Mouse (Mus musculus) hindbrain, embryonic 14.5 days (tissue): ENCODE data around the gene Epn3. TPM values are rescaled to one million over a fixed set of nuclear protein-coding genes. Genes with fewer than 3 reads are reported as not detected.

Source experiments
- ATAC-seq: fragments of 200-750 bp; cut with Nextera tagmentation; 2 replicates; pipeline ENCODE4 v1.8.0; 2017; ENCODE audit warnings: moderate number of reproducible peaks, mild to moderate bottlenecking, moderate TSS enrichment, moderate library complexity; ENCODE audit not compliant: low FRiP score
- DNase-seq: peaks from one replicate; pipeline ENCODE4 v3.0.0-alpha.2; 2015; ENCODE audit warnings: low spot score
- H3K27ac ChIP-seq: fragments of 300-500 bp; sonication (generic); 2 replicates; pipeline ENCODE4 v1.5.1; 2014; ENCODE audit warnings: mild to moderate bottlenecking, moderate library complexity
- H3K27me3 ChIP-seq: fragments of 300-500 bp; sonication (generic); 2 replicates; pipeline ENCODE4 v1.6.1; 2014; ENCODE audit warnings: mild to moderate bottlenecking, low read length, mixed read lengths; ENCODE audit not compliant: control insufficient read depth, insufficient read depth
- H3K36me3 ChIP-seq: fragments of 300-500 bp; sonication (generic); replicated peaks from 2 replicates; pipeline ENCODE4 v1.6.1; 2014; ENCODE audit not compliant: control insufficient read depth, insufficient read depth
- H3K4me1 ChIP-seq: fragments of 300-500 bp; sonication (generic); replicated peaks from 2 replicates; pipeline ENCODE4 v1.6.1; 2014; ENCODE audit warnings: antibody characterized with exemption, low read length, mixed read lengths; ENCODE audit not compliant: control insufficient read depth, insufficient read depth
- H3K4me2 ChIP-seq: fragments of 300-500 bp; sonication (generic); replicated peaks from 2 replicates; pipeline ENCODE4 v1.6.1; 2014; ENCODE audit warnings: mild to moderate bottlenecking, moderate library complexity
- H3K4me3 ChIP-seq: fragments of 300-500 bp; sonication (generic); replicated peaks from 2 replicates; pipeline ENCODE4 v1.5.1; 2014; ENCODE audit warnings: mild to moderate bottlenecking, low read length
- H3K9ac ChIP-seq: fragments of 300-500 bp; sonication (generic); 2 replicates; pipeline ENCODE4 v1.6.1; 2014
- H3K9me3 ChIP-seq: fragments of 300-500 bp; sonication (generic); 2 replicates; pipeline ENCODE4 v1.6.1; 2016; ENCODE audit warnings: low read length; ENCODE audit not compliant: control insufficient read depth
- WGBS: fragments of 180-500 bp; shearing (Covaris S2); extraction: QIAGEN DNeasy Blood & Tissue Kit; methylation state at CpG from one replicate; pipeline ENCODE4 v1.1.7; 2014; 5-methylcytosine and 5-hydroxymethylcytosine counted together
- polyA plus RNA-seq: library from polyadenylated mRNA; unstranded; fragments of >200 nt; fragmentation: Nextera tagmentation; extraction: Ambion mirVana; gene quantifications from 2 replicates; pipeline ENCODE4 v1.2.1, GENCODE M21; 2014

The Epn3 gene
- polyA plus RNA-seq, 1 experiment from 2014 or later: 2.0 TPM

DNA sequence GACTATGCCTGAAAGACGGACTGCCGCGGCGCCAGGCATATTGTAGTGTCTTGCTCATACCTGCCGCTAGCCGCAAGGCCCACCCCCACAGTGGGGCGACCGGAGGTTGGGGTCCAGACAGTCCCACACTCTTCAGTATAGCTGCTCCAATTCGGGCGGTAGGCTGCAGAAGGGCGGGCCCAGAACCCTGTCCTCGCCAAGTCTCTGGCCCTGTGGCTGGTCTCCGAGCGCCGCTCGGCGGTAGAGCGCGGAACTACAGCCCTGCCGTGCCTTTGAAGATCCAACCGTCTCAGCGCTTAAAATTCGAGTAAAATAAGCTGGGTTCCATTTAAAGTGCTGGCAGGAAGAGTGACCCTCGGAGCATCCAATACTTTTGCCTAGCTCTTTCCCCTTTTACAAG, 13.8 kb downstream of the Epn3 start, which contains the start of gene Spata20:
TSS of gene Spata20 (minus strand) at position 179 of the 400 bp plus-strand sequence.
- 0 out of 2 replicates have a peak within 1 kb of the TSS, but pooled peaks have one; percentile 44 for H3K9ac ChIP-seq
- 4% methylated on average over 24 of the region's 24 CpGs for WGBS
- peak; percentile 91 for DNase-seq

DNA sequence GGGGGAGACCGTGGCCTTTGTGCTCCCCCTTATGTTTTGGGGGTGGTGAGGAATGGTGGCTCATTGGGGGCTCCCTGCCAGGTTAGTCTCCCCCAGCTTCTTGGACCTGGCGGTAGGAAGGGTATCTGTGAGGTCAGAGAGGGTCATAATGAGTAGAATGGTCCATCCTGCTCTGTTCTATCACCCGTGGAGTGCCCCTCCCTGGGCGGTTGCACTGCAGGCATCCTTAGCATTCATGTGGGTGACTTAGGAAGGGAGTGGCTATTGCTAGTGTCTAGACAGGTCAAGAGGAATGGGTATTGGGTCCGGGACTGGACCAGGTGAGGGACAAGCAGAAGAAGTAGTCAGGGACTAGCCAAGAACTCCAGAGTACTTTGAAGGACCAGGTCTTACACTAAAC, 14.6 kb downstream of the Epn3 start:
- H3K9ac ChIP-seq: no peak overlapping the region
- no peak overlapping the region for H3K4me3 ChIP-seq
- H3K4me2 ChIP-seq: no peak overlapping the region
- no peak overlapping the region for H3K27ac ChIP-seq
- H3K36me3 ChIP-seq: no peaks in the 10 kb centered on the region
- DNase-seq (no peak), ATAC-seq (no peak)
- WGBS: 77% methylated on average over 5 of the region's 5 CpGs
- peaks cover 16% of the 10 kb centered on the region for H3K27me3 ChIP-seq
- no peaks in the 10 kb centered on the region for H3K9me3 ChIP-seq
- no peaks in the 10 kb centered on the region for H3K4me1 ChIP-seq

More for the DNA sequence above, 13.8 kb downstream of the Epn3 start, which contains the start of gene Spata20:
- peak; percentile 73; the same call in 1 of the 2 replicates for ATAC-seq
- no peaks in the 10 kb centered on the region for H3K9me3 ChIP-seq
- H3K4me2 ChIP-seq: peak within 1 kb of the TSS; percentile 44
- H3K27me3 ChIP-seq: peaks cover 19% of the 10 kb centered on the region
- no peaks in the 10 kb centered on the region for H3K36me3 ChIP-seq
- H3K4me1 ChIP-seq: peaks cover 2% of the 10 kb centered on the region; the same call in 1 of the 2 replicates
- no peak within 1 kb of the TSS for H3K4me3 ChIP-seq
- H3K27ac ChIP-seq: no peak within 1 kb of the TSS

DNA sequence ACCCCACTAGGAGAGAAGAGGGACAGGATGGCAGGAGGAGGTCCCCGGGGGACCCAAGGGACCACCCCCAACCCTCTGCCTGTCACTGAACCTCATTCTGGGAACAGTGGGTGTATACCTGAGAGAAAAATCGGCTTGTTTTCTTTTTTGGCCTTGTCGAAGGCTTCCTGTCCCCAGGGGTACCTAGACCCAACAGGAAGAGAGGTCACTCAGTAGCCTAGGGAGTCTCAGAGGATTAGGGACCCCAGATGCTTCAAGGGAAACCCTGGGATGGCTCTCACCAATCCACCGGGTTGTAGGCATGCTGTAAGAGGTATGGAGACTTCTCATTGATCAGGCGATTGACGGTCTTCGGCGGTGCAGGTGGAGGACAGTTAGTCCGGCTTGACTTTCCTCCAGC, 15.1 kb downstream of the Epn3 start:
- H3K4me3 ChIP-seq: no peak overlapping the region
- no peak overlapping the region for H3K27ac ChIP-seq
- H3K36me3 ChIP-seq: no peaks in the 10 kb centered on the region
- DNase-seq (no peak), ATAC-seq (no peak)
- H3K9me3 ChIP-seq: no peaks in the 10 kb centered on the region
- H3K9ac ChIP-seq: no peak overlapping the region
- H3K27me3 ChIP-seq: peaks cover 16% of the 10 kb centered on the region
- 91% methylated on average over 9 of the region's 9 CpGs for WGBS
- H3K4me2 ChIP-seq: no peak overlapping the region
- H3K4me1 ChIP-seq: no peaks in the 10 kb centered on the region

DNA sequence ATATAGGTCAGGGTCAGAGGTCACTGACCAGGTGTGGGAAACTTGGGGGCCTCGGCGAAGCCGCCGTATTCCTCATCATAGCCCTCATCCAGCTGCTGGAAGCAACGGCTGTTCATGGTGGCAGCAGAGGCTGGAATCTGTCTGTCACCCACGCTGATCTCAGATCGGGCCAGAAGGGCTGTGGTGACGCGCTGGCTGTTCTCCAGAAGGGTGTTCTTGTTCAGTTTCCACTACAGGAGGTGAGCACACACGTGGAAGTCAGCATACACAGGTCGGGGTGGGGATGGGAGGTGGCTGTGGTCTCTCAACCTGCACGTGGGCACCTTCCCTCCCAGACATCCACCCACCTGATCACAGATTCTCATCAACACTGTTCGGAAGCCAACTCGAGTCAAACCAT, 15.9 kb downstream of the Epn3 start:
- H3K4me3 ChIP-seq: no peak overlapping the region
- no peak overlapping the region for H3K9ac ChIP-seq
- no peak for ATAC-seq
- H3K27ac ChIP-seq: no peak overlapping the region
- peaks cover 13% of the 10 kb centered on the region for H3K27me3 ChIP-seq
- no peak overlapping the region for H3K4me2 ChIP-seq
- 86% methylated on average over 14 of the region's 14 CpGs for WGBS
- no peaks in the 10 kb centered on the region for H3K9me3 ChIP-seq
- H3K36me3 ChIP-seq: no peaks in the 10 kb centered on the region
- no peaks in the 10 kb centered on the region for H3K4me1 ChIP-seq
- no peak for DNase-seq

DNA sequence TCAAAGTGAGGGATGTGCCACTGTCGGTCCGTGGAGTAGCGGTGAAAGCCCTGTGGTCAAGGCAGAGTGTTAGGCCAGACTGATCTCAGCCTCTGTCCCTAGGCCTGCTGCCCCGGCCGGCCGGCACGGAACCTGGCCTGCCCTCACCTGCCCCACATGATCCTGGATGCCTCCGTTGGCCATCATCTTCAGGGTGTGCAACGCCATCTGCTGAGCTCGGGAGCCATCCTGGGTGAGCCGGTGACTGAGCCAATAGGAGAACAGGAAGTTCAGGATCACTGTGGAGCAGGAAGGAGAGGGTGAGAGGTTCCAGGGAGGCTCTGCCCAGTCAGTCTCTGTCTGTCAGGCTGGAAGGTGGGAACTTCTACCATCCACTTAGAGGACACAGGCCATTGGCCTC, 16.3 kb downstream of the Epn3 start:
- Histone ChIP-seq H3K36me3 (no peaks in the 10 kb centered on the region), H3K27me3 (peaks cover 12% of the 10 kb centered on the region), H3K4me1 (no peaks in the 10 kb centered on the region), H3K9me3 (no peaks in the 10 kb centered on the region), H3K27ac (no peak overlapping the region), H3K4me2 (no peak overlapping the region), H3K9ac (no peak overlapping the region), H3K4me3 (no peak overlapping the region)
- WGBS: 84% methylated on average over 11 of the region's 11 CpGs
- ATAC-seq (no peak), DNase-seq (no peak)

DNA sequence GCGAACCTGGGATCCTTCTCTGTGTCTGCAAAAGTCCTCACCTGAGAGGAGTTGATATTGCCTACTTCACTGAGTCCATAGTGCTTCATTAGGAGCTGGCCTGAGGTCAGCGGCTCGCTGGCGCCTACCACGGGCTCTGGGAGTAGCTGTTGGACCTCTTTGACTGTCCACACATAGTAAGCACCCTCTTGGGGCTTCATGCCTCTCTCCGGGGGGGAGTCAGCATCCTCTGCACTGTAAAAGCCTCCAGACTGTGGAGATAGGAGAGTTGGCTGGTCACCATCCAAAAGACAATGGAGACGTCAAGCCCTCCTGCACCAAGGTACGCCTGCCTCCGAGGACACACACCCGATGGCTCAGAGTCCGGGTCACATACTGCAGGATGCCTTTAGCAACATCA, 17.0 kb downstream of the Epn3 start:
- 91% methylated on average over 11 of the region's 11 CpGs for WGBS
- H3K4me2 ChIP-seq: no peak overlapping the region
- no peak overlapping the region for H3K4me3 ChIP-seq
- ATAC-seq (no peak), DNase-seq (no peak)
- no peak overlapping the region for H3K9ac ChIP-seq
- no peaks in the 10 kb centered on the region for H3K4me1 ChIP-seq
- H3K27ac ChIP-seq: no peak overlapping the region
- H3K36me3 ChIP-seq: no peaks in the 10 kb centered on the region
- H3K9me3 ChIP-seq: no peaks in the 10 kb centered on the region
- H3K27me3 ChIP-seq: peaks cover 12% of the 10 kb centered on the region

DNA sequence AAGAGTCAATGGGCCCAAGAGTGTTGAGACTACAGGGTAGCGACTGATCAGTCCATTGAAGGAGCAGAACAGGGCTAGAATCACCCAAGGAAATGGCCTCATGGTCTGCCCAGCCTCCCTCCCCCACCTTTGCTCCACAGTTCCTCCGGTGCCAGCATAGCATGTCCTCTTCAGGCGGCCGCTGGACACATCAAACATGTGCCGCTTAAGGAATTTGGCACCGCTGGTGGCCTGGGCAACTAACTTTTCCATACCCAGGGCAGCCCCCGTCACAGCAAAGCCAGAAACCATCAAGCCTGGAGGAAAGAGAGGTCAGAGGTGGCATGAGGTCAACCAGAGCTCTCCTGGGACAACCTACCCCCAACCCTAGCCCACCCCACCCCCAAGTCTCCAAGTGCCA, 17.8 kb downstream of the Epn3 start:
- Histone ChIP-seq H3K27ac (no peak overlapping the region), H3K4me2 (no peak overlapping the region), H3K9ac (no peak overlapping the region), H3K9me3 (no peaks in the 10 kb centered on the region), H3K27me3 (peaks cover 12% of the 10 kb centered on the region), H3K4me3 (no peak overlapping the region), H3K4me1 (no peaks in the 10 kb centered on the region), H3K36me3 (no peaks in the 10 kb centered on the region)
- 92% methylated on average over 7 of the region's 7 CpGs for WGBS
- ATAC-seq (no peak), DNase-seq (no peak)

DNA sequence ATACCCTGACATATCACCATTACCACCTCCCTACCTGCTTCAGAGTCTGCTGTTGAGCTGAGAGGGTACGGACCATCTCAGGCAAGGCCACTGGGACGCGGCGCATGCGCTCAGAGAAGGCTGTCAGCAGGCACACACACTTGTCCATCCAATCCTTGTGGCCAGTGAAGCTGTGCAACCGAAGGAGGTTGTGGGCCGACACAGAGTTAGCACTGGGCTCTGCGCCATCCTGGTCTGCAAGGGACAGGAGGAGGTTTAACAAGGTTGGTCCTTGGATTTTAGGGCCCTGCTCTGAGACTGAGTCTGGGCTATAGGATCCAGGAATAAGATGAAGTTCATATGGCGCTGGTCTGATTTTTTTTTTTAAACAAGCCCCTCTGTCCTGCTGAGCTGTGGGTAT, 19.4 kb downstream of the Epn3 start:
- H3K4me2 ChIP-seq: no peak overlapping the region
- H3K4me1 ChIP-seq: 0 out of 2 replicates have a peak, but pooled peaks cover 5% of the 10 kb centered on the region
- DNase-seq (no peak), ATAC-seq (no peak)
- WGBS: 88% methylated on average over 9 of the region's 9 CpGs
- H3K27ac ChIP-seq: no peak overlapping the region
- H3K27me3 ChIP-seq: no peaks in the 10 kb centered on the region
- no peaks in the 10 kb centered on the region for H3K9me3 ChIP-seq
- H3K9ac ChIP-seq: no peak overlapping the region
- no peak overlapping the region for H3K4me3 ChIP-seq
- H3K36me3 ChIP-seq: no peaks in the 10 kb centered on the region

DNA sequence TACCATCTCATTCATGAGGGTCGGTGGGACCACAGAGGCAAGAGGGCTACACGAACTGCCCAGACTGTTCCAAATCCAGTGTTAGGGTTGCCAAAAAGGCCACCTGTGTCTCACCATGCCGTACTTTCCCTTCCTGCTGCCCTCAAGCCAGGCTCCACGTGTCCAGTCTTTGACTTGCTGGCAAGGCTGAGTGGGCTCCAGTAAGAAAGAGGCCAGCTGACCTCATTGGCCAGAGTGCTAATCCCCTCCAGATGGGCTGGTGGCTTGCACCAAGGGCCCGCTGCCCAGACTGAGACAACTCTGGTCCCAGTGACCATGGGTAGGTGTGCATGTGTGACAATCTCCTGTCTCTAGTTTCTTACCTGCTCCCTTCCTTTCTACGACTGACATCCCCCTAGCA, 22.1 kb downstream of the Epn3 start:
- no peak for ATAC-seq
- no peak overlapping the region for H3K4me3 ChIP-seq
- no peak overlapping the region for H3K4me2 ChIP-seq
- H3K9ac ChIP-seq: no peak overlapping the region
- H3K4me1 ChIP-seq: peaks cover 16% of the 10 kb centered on the region; the same call in 1 of the 2 replicates
- H3K36me3 ChIP-seq: no peaks in the 10 kb centered on the region
- 77% methylated on average over 6 of the region's 6 CpGs for WGBS
- no peak for DNase-seq
- no peaks in the 10 kb centered on the region for H3K27me3 ChIP-seq
- no peak overlapping the region for H3K27ac ChIP-seq
- H3K9me3 ChIP-seq: no peaks in the 10 kb centered on the region

DNA sequence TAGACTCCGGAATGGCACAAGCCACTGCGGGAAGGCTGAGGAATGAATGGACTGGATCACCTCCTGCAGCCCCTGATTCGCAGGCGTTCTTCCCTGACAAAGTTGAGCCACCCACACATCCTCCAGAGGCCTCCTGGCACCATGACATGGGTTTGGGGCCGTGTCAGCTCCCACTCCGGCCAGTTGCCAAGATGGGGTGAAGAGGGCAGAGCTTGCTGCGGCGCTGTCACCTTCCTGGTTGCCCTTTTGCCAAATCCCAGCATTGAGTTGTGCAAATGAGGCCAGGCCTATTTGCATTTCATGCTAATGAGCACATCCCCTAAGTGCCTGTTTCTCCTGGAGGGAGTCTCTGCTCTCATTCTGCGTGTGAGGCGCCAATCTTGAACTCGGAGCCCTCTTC, 24.1 kb downstream of the Epn3 start:
- H3K4me1 ChIP-seq: peaks cover 25% of the 10 kb centered on the region
- no peaks in the 10 kb centered on the region for H3K27me3 ChIP-seq
- no peak overlapping the region for H3K27ac ChIP-seq
- ATAC-seq (no peak), DNase-seq (no peak)
- H3K9me3 ChIP-seq: no peaks in the 10 kb centered on the region
- no peaks in the 10 kb centered on the region for H3K36me3 ChIP-seq
- no peak overlapping the region for H3K4me3 ChIP-seq
- no peak overlapping the region for H3K4me2 ChIP-seq
- 14% methylated on average over 11 of the region's 11 CpGs for WGBS
- no peak overlapping the region for H3K9ac ChIP-seq
